Mouse (Mus musculus) lung, embryonic 16.5 days (tissue): Measurements from ENCODE around the gene Acly. TPM values are rescaled to one million over a fixed set of nuclear protein-coding genes. Genes with fewer than 3 reads are reported as not detected.

Experiments
- microRNA-seq: library from miRNA; unstranded; fragments of <30 nt; microRNA quantifications from one replicate; pipeline ENCODE4, GENCODE M21; 2016
- polyA plus RNA-seq: library from polyadenylated mRNA; unstranded; fragments of >200 nt; fragmentation: Nextera tagmentation; extraction: Ambion mirVana; gene quantifications from 2 replicates; pipeline ENCODE4 v1.2.1, GENCODE M21; 2015

The Acly gene
- polyA plus RNA-seq, 1 experiment from 2014 or later, result 155 TPM

Small RNA genes lying within 50 kb of the gene (microRNA-seq; reads per million reads assigned to microRNA genes)
- gene Gm27374 (not detected), gene Mir7116 (0.79 reads per million)

Other genes starting within 250 kb of the Acly start
- gene Eif1, start 208.1 kb downstream of the Acly start, polyA plus RNA-seq, result 1,740 and 1,854 TPM in 2 replicates
- not detected in 2 replicates for gene Gast, start 193.6 kb downstream of the Acly start, polyA plus RNA-seq
- 19.2 and 19.7 TPM in 2 replicates for gene Hap1, start 171.9 kb downstream of the Acly start, polyA plus RNA-seq
- gene Jup, start 130.2 kb downstream of the Acly start, polyA plus RNA-seq, result 165 and 167 TPM in 2 replicates
- gene P3h4, start 113.2 kb downstream of the Acly start, polyA plus RNA-seq, result 68.3 and 68.8 TPM in 2 replicates
- gene Fkbp10, start 112.3 kb downstream of the Acly start, polyA plus RNA-seq, result 148 and 152 TPM in 2 replicates
- 126 and 129 TPM in 2 replicates for gene Nt5c3b, start 86.2 kb downstream of the Acly start, polyA plus RNA-seq
- gene Klhl10, start 86.1 kb downstream of the Acly start, polyA plus RNA-seq, result 0.60 and 0.73 TPM in 2 replicates
- gene Klhl11, start 55.3 kb downstream of the Acly start, polyA plus RNA-seq, result 8.3 and 8.4 TPM in 2 replicates
- gene Ttc25, start 17.6 kb upstream of the Acly start, polyA plus RNA-seq, result 4.0 and 4.5 TPM in 2 replicates
- 35.2 and 35.5 TPM in 2 replicates for gene Cnp, start 46.9 kb upstream of the Acly start, polyA plus RNA-seq
- 58.3 and 58.6 TPM in 2 replicates for gene Nkiras2, start 91.2 kb upstream of the Acly start, polyA plus RNA-seq
- gene Dnajc7, start 92.2 kb upstream of the Acly start, polyA plus RNA-seq, result 212 and 230 TPM in 2 replicates
- gene Zfp385c, start 164.5 kb upstream of the Acly start, polyA plus RNA-seq, result 0.26 TPM in 1 of 2 replicates, not detected in the other
- gene Dhx58, start 176.3 kb upstream of the Acly start, polyA plus RNA-seq, result 2.9 and 3.5 TPM in 2 replicates
- 39.4 and 44.1 TPM in 2 replicates for gene Kat2a, start 184.5 kb upstream of the Acly start, polyA plus RNA-seq
- gene Hspb9, start 185.8 kb upstream of the Acly start, polyA plus RNA-seq, result not detected in 2 replicates
- 34.3 and 39.8 TPM in 2 replicates for gene Rab5c, start 210.2 kb upstream of the Acly start, polyA plus RNA-seq
- gene Kcnh4, start 231.9 kb upstream of the Acly start, polyA plus RNA-seq, result not detected in 2 replicates
- gene Hcrt, start 234.9 kb upstream of the Acly start, polyA plus RNA-seq, result not detected in 2 replicates
- 6.2 and 6.8 TPM in 2 replicates for gene Ghdc, start 243.0 kb upstream of the Acly start, polyA plus RNA-seq